In genomic region chr2:166270007-166270406, GRCm38 (mm10) we compare ENCODE assay signal across 27 mouse cellular contexts.
A peak's percentile ranks its signal among the peaks of the same experiment; 100 is the strongest.
DNase-seq lines count a peak whose midpoint lies in the region; ATAC-seq and TF ChIP-seq lines count a peak whose summit lies in the region.
"Had no signal": no experiment of that assay in that cellular context is flagged by ENCODE, and none has a peak within 500 bp of the region (broad histone marks: within the 10 kb centered on the region; RNA-seq: fewer than 3 reads in every experiment).

No protein-coding gene starts in this region.

- DNase-seq in forebrain, embryonic 14.5 days (ENCODE audit: low spot score), result no peak
- DNase-seq in kidney, adult 2 months, result peak; percentile 15
- no peak for DNase-seq in kidney, postnatal 36 days
- DNase-seq in limb, embryonic 10.5 days (ENCODE audit: low spot score), result no peak
- no peak for DNase-seq in liver
- no peak for DNase-seq in adrenal gland, postnatal 14 days
- DNase-seq: adrenal gland, adult 2 months; adrenal gland, postnatal 10 days; adrenal gland, postnatal 36 days; B cell, adult 2 months; cerebellum, adult 11-12 months; cerebellum, adult 2 months; cerebellum, adult 9-10 months; cerebellum, postnatal 10 days; cerebellum, postnatal 25 days had no signal

- no peaks in the 10 kb centered on the region for H3K9me3 ChIP-seq in forebrain, embryonic 15.5 days
- no peaks in the 10 kb centered on the region for H3K9me3 ChIP-seq in forebrain, embryonic 14.5 days (replicated peaks; ENCODE audit: control insufficient read depth, low read length)
- H3K9me3 ChIP-seq in limb, embryonic 10.5 days (replicated peaks), result no peaks in the 10 kb centered on the region
- H3K9me3 ChIP-seq: embryonic facial prominence, embryonic 13.5 days; embryonic facial prominence, embryonic 15.5 days; forebrain, embryonic 10.5 days; forebrain, embryonic 12.5 days had no signal

- ATAC-seq in forebrain, embryonic 15.5 days (replicated peaks), result no peak
- ATAC-seq in forebrain, embryonic 14.5 days, result no peak
- 0 out of 2 replicates have a peak, but pooled peaks have one; percentile 17 for ATAC-seq in monocyte, adult 5-6 weeks (replicated peaks; ENCODE audit: insufficient number of reproducible peaks, low FRiP score, low TSS enrichment, poor library complexity, severe bottlenecking)
- ATAC-seq: activated CD4-positive, CD25-positive, alpha-beta regulatory T cell, adult 4 months; CD4-positive, CD25-positive, alpha-beta regulatory T cell, adult 4 months; forebrain, embryonic 16.5 days; Patski had no signal

- no peaks in the 10 kb centered on the region for H3K27me3 ChIP-seq in forebrain, embryonic 15.5 days
- no peaks in the 10 kb centered on the region for H3K27me3 ChIP-seq in forebrain, embryonic 14.5 days (replicated peaks; ENCODE audit: control insufficient read depth, insufficient read depth, low read length)
- no peaks in the 10 kb centered on the region for H3K27me3 ChIP-seq in kidney, adult 2 months (replicated peaks; ENCODE audit: control insufficient read depth, insufficient read depth, low read length)
- H3K27me3 ChIP-seq in limb, embryonic 10.5 days (ENCODE audit: low read depth, poor library complexity, severe bottlenecking), result no peaks in the 10 kb centered on the region
- H3K27me3 ChIP-seq: embryonic facial prominence, embryonic 13.5 days; embryonic facial prominence, embryonic 15.5 days; forebrain, embryonic 12.5 days had no signal

- H3K4me3 ChIP-seq in forebrain, embryonic 15.5 days, result no peak overlapping the region
- H3K4me3 ChIP-seq in forebrain, embryonic 14.5 days (ENCODE audit: low read depth, low read length), result no peak overlapping the region
- H3K4me3 ChIP-seq in kidney, adult 2 months (ENCODE audit: insufficient read depth, low read depth, low read length), result no peak overlapping the region
- H3K4me3 ChIP-seq in limb, embryonic 10.5 days, result no peak overlapping the region
- H3K4me3 ChIP-seq: embryonic facial prominence, embryonic 13.5 days; embryonic facial prominence, embryonic 15.5 days; erythroblast, embryonic 14.5 days; forebrain, embryonic 10.5 days; forebrain, embryonic 12.5 days had no signal

- H3K4me2 ChIP-seq in forebrain, embryonic 15.5 days (replicated peaks), result no peak overlapping the region
- no peak overlapping the region for H3K4me2 ChIP-seq in forebrain, embryonic 14.5 days (ENCODE audit: low read length)
- H3K4me2 ChIP-seq: embryonic facial prominence, embryonic 13.5 days; embryonic facial prominence, embryonic 15.5 days; forebrain, embryonic 12.5 days had no signal

- peaks cover 26% of the 10 kb centered on the region for H3K4me1 ChIP-seq in forebrain, embryonic 15.5 days
- H3K4me1 ChIP-seq in forebrain, embryonic 14.5 days (ENCODE audit: control insufficient read depth, insufficient read depth, low read length), result peaks cover 23% of the 10 kb centered on the region
- peaks cover 3% of the 10 kb centered on the region; the same call in 1 of the 2 replicates for H3K4me1 ChIP-seq in kidney, adult 2 months (ENCODE audit: control insufficient read depth, insufficient read depth, low read length)
- peaks cover 54% of the 10 kb centered on the region for H3K4me1 ChIP-seq in limb, embryonic 10.5 days

- 0 out of 2 replicates have a peak overlapping the region, but pooled peaks have one; percentile 8 for H3K27ac ChIP-seq in forebrain, embryonic 15.5 days (replicated peaks)
- no peak overlapping the region for H3K27ac ChIP-seq in forebrain, embryonic 14.5 days (ENCODE audit: low read depth, low read length)
- H3K27ac ChIP-seq in kidney, adult 2 months (ENCODE audit: insufficient read depth, low read depth, low read length), result no peak overlapping the region
- peak overlapping the region; percentile 37; the same call in 1 of the 2 replicates for H3K27ac ChIP-seq in limb, embryonic 10.5 days
- H3K27ac ChIP-seq: embryonic facial prominence, embryonic 15.5 days; forebrain, embryonic 10.5 days; forebrain, embryonic 12.5 days had no signal

- no peak overlapping the region for H3K9ac ChIP-seq in forebrain, embryonic 15.5 days (replicated peaks)
- no peak overlapping the region for H3K9ac ChIP-seq in forebrain, embryonic 14.5 days (ENCODE audit: low read length)
- H3K9ac ChIP-seq: embryonic facial prominence, embryonic 13.5 days; embryonic facial prominence, embryonic 15.5 days; forebrain, embryonic 12.5 days had no signal

- 95% methylated on average over 6 of the region's 6 CpGs for WGBS in forebrain, embryonic 15.5 days
- 90% methylated on average over 6 of the region's 6 CpGs for WGBS in forebrain, embryonic 14.5 days
- WGBS in kidney, adult 2 months, result 96% methylated on average over 6 of the region's 6 CpGs
- 93% methylated on average over 6 of the region's 6 CpGs for WGBS in limb, embryonic 10.5 days

- H3K36me3 ChIP-seq in forebrain, embryonic 15.5 days, result no peaks in the 10 kb centered on the region
- no peaks in the 10 kb centered on the region for H3K36me3 ChIP-seq in forebrain, embryonic 14.5 days (ENCODE audit: control insufficient read depth, insufficient read depth, low read length)
- no peaks in the 10 kb centered on the region for H3K36me3 ChIP-seq in kidney, adult 2 months (ENCODE audit: control insufficient read depth, insufficient read depth, low read length)
- no peaks in the 10 kb centered on the region for H3K36me3 ChIP-seq in limb, embryonic 10.5 days
- H3K36me3 ChIP-seq: embryonic facial prominence, embryonic 13.5 days; embryonic facial prominence, embryonic 15.5 days; forebrain, embryonic 10.5 days; forebrain, embryonic 12.5 days; G1E had no signal

- no peak for TF ChIP-seq CTCF in kidney, adult 2 months (conservative IDR thresholded peaks at IDR 0.05; ENCODE audit: insufficient read depth, insufficient read length, low read depth, low read length)

- no peak for TF ChIP-seq POLR2A in kidney, adult 2 months (IDR thresholded peaks at IDR 0.05; ENCODE audit: low read depth, low read length)

Comparison
In these comparisons a context has a peak if more than half of its experiments do, and no peak if none do; other contexts are left out.
1. H3K27ac ChIP-seq: peak in forebrain, embryonic 15.5 days (single experiment) and limb, embryonic 10.5 days (single experiment); none in forebrain, embryonic 14.5 days (single experiment) and kidney, adult 2 months (single experiment).